Mouse (Mus musculus) limb, embryonic 13.5 days (tissue): Measurements from ENCODE around the gene Olfr543. TPM values are rescaled to one million over a fixed set of nuclear protein-coding genes. Genes with fewer than 3 reads are reported as not detected.

Experiments
- ATAC-seq: fragments of 200-750 bp; cut with Nextera tagmentation; 2 replicates; pipeline ENCODE4 v1.8.0; 2017; ENCODE audit warnings: low read depth, moderate number of reproducible peaks, moderate TSS enrichment; ENCODE audit not compliant: low FRiP score
- H3K27ac ChIP-seq: fragments of 300-500 bp; sonication (generic); 2 replicates; pipeline ENCODE4 v1.5.1; 2015; ENCODE audit warnings: inconsistent platforms, mild to moderate bottlenecking, moderate library complexity
- H3K27me3 ChIP-seq: fragments of 300-500 bp; sonication (generic); 2 replicates; pipeline ENCODE4 v1.6.1; 2015; ENCODE audit warnings: mild to moderate bottlenecking, inconsistent platforms
- H3K36me3 ChIP-seq: fragments of 300-500 bp; sonication (generic); 2 replicates; pipeline ENCODE4 v1.6.1; 2015; ENCODE audit warnings: inconsistent platforms, mild to moderate bottlenecking, moderate library complexity
- H3K4me1 ChIP-seq: fragments of 300-500 bp; sonication (generic); 2 replicates; pipeline ENCODE4 v1.6.1; 2015; ENCODE audit warnings: inconsistent platforms
- H3K4me2 ChIP-seq: fragments of 300-500 bp; sonication (generic); replicated peaks from 2 replicates; pipeline ENCODE4 v1.6.1; 2015; ENCODE audit warnings: inconsistent platforms, mild to moderate bottlenecking, moderate library complexity
- H3K4me3 ChIP-seq: fragments of 300-500 bp; sonication (generic); 2 replicates; pipeline ENCODE4 v1.5.1; 2015; ENCODE audit warnings: moderate library complexity, mild to moderate bottlenecking, inconsistent platforms
- H3K9ac ChIP-seq: fragments of 300-500 bp; sonication (generic); 2 replicates; pipeline ENCODE4 v1.6.1; 2015; ENCODE audit warnings: mild to moderate bottlenecking, inconsistent platforms
- H3K9me3 ChIP-seq: fragments of 300-500 bp; sonication (generic); 2 replicates; pipeline ENCODE4 v1.6.1; 2016; ENCODE audit warnings: inconsistent platforms
- WGBS: fragments of 180-500 bp; shearing (Covaris S2); methylation state at CpG from one replicate; pipeline ENCODE4 v1.1.7; 2015; 5-methylcytosine and 5-hydroxymethylcytosine counted together
- polyA plus RNA-seq: library from polyadenylated mRNA; unstranded; fragments of >200 nt; fragmentation: Nextera tagmentation; extraction: Ambion mirVana; gene quantifications from 2 replicates; pipeline ENCODE4 v1.2.1, GENCODE M21; 2015

Olfr543 gene
- polyA plus RNA-seq = 0.45 TPM in 1 of 2 replicates, not detected in the other

- Histone ChIP-seq H3K9ac (no peak within 1 kb of the TSS), H3K36me3 (no peaks in the 10 kb centered on the region), H3K4me2 (no peak within 1 kb of the TSS), H3K27ac (no peak within 1 kb of the TSS), H3K9me3 (no peaks in the 10 kb centered on the region), H3K4me1 (no peaks in the 10 kb centered on the region), H3K4me3 (no peak within 1 kb of the TSS), H3K27me3 (no peaks in the 10 kb centered on the region)
- no peak for ATAC-seq
- 91% methylated on average over 4 of the region's 4 CpGs for WGBS
Measured at GRCm38 (mm10) chr7:102481579-102481978, at the start of gene Olfr543. TSS of gene Olfr543 (minus strand) at chr7:102481679.

DNA sequence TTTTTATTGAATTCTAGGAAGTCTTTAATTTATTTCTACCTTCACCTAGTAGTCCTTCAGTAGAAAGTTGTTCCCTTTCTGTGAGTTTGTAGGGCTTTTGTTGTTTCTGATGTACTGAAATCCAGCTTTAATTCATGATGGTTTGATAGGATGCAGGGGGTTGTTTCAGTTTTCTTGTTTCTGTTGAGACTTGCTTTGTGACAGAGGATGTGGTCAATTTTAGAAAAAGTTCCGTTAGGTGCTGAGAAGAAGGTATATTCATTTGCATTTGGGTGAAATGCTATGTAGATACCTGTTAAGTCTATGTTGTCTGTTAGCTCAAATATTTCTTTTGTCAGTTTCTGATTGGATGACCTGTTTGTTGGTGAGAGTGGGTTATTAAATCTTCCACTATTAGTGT lies 47.6 kb upstream of the Olfr543 start:
- no peaks in the 10 kb centered on the region for H3K27me3 ChIP-seq
- H3K4me3 ChIP-seq = no peak overlapping the region
- no peak overlapping the region for H3K4me2 ChIP-seq
- no peaks in the 10 kb centered on the region for H3K4me1 ChIP-seq
- no peaks in the 10 kb centered on the region for H3K36me3 ChIP-seq
- no peak overlapping the region for H3K9ac ChIP-seq
- H3K27ac ChIP-seq = no peak overlapping the region
- H3K9me3 ChIP-seq = no peaks in the 10 kb centered on the region
- no peak for ATAC-seq
- WGBS = 81% methylated on average over 1 of the region's 1 CpGs

GRCm38 (mm10) chr7:102517051-102517335 lies 35.5 kb upstream of the Olfr543 start:
- no peaks in the 10 kb centered on the region for H3K36me3 ChIP-seq
- no peak overlapping the region for H3K4me3 ChIP-seq
- ATAC-seq = no peak
- WGBS = 69% methylated on average over 2 of the region's 2 CpGs
- H3K4me2 ChIP-seq = no peak overlapping the region
- peaks cover 10% of the 10 kb centered on the region for H3K4me1 ChIP-seq
- H3K9ac ChIP-seq = no peak overlapping the region
- H3K27ac ChIP-seq = no peak overlapping the region
- peaks cover 31% of the 10 kb centered on the region for H3K27me3 ChIP-seq
- no peaks in the 10 kb centered on the region for H3K9me3 ChIP-seq

- Histone ChIP-seq H3K4me1 (peaks cover 10% of the 10 kb centered on the region), H3K36me3 (no peaks in the 10 kb centered on the region), H3K9me3 (no peaks in the 10 kb centered on the region), H3K27me3 (peaks cover 35% of the 10 kb centered on the region), H3K4me3 (no peak overlapping the region), H3K9ac (no peak overlapping the region), H3K4me2 (no peak overlapping the region), H3K27ac (no peak overlapping the region)
- no peak for ATAC-seq
- 50% methylated on average over 10 of the region's 10 CpGs for WGBS
Measured at GRCm38 (mm10) chr7:102516261-102517050, 35.0 kb upstream of the Olfr543 start.

DNA sequence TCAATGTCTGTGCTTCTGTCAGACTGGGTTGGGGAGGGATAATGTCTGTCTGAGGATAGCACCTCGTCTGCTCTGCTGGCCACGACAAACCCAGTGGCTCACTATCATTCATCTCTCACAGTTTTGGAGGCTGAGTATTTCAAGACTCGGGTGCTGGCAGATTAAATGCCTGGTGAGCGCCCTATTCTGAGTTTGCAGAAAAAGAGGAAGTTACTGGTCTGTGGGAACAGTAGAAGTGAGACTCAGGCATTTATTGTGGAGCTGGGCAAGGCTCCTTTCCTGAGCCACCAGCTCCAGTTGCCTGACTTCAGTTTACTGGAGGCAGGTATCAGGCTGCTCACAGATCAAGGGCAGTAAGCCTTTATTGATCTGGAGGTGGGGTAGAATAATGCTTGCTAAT lies 32.7 kb upstream of the Olfr543 start:
- peaks cover 35% of the 10 kb centered on the region for H3K27me3 ChIP-seq

GRCm38 (mm10) chr7:102512814-102513435 lies 31.4 kb upstream of the Olfr543 start:
- H3K27me3 ChIP-seq = peaks cover 35% of the 10 kb centered on the region
- peak overlapping the region; percentile 87 for H3K4me2 ChIP-seq
- H3K4me3 ChIP-seq = peak overlapping the region; percentile 52
- H3K36me3 ChIP-seq = no peaks in the 10 kb centered on the region
- peak overlapping the region; percentile 71 for H3K9ac ChIP-seq
- peaks cover 10% of the 10 kb centered on the region for H3K4me1 ChIP-seq
- H3K27ac ChIP-seq = no peak overlapping the region
- peak; percentile 92 for ATAC-seq
- 1% methylated on average over 54 of the region's 54 CpGs for WGBS
- H3K9me3 ChIP-seq = no peaks in the 10 kb centered on the region

More for the DNA sequence above, 32.7 kb upstream of the Olfr543 start:
- H3K4me2 ChIP-seq = no peak overlapping the region
- peaks cover 10% of the 10 kb centered on the region for H3K4me1 ChIP-seq
- no peak overlapping the region for H3K27ac ChIP-seq
- H3K4me3 ChIP-seq = no peak overlapping the region
- H3K9ac ChIP-seq = no peak overlapping the region
- no peak for ATAC-seq
- WGBS = 61% methylated on average over 4 of the region's 4 CpGs
- no peaks in the 10 kb centered on the region for H3K36me3 ChIP-seq
- no peaks in the 10 kb centered on the region for H3K9me3 ChIP-seq

DNA sequence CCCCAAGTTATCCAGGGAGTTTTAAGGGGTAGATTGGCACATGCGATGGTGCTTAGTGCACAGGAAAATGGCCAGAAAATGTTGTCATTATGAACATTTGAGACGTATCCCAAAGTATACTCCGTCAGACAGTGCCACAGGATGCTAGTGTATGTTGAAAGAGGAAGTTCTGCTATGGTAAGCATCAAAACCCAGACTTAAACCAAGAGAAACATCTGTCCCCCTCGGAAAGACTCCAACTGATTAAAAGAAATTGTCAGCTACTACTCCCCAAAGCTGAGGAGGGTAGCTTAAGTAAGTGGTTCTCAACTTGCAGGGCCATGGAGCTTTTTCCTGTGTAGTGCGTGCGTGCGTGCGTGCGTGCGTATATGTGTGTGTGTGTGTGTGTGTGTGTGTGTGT lies 30.4 kb upstream of the Olfr543 start:
- no peak overlapping the region for H3K4me3 ChIP-seq
- 89% methylated on average over 10 of the region's 10 CpGs for WGBS
- peaks cover 8% of the 10 kb centered on the region for H3K4me1 ChIP-seq
- no peaks in the 10 kb centered on the region for H3K9me3 ChIP-seq
- no peaks in the 10 kb centered on the region for H3K36me3 ChIP-seq
- peaks cover 35% of the 10 kb centered on the region for H3K27me3 ChIP-seq
- H3K9ac ChIP-seq = no peak overlapping the region
- no peak for ATAC-seq
- no peak overlapping the region for H3K4me2 ChIP-seq
- H3K27ac ChIP-seq = no peak overlapping the region

GRCm38 (mm10) chr7:102509726-102510125 lies 28.2 kb upstream of the Olfr543 start:
- Histone ChIP-seq H3K36me3 (no peaks in the 10 kb centered on the region), H3K27me3 (peaks cover 25% of the 10 kb centered on the region), H3K9me3 (no peaks in the 10 kb centered on the region), H3K4me2 (no peak overlapping the region), H3K27ac (no peak overlapping the region), H3K4me1 (no peaks in the 10 kb centered on the region), H3K4me3 (no peak overlapping the region), H3K9ac (no peak overlapping the region)
- no peak for ATAC-seq
- 56% methylated on average over 7 of the region's 7 CpGs for WGBS

DNA sequence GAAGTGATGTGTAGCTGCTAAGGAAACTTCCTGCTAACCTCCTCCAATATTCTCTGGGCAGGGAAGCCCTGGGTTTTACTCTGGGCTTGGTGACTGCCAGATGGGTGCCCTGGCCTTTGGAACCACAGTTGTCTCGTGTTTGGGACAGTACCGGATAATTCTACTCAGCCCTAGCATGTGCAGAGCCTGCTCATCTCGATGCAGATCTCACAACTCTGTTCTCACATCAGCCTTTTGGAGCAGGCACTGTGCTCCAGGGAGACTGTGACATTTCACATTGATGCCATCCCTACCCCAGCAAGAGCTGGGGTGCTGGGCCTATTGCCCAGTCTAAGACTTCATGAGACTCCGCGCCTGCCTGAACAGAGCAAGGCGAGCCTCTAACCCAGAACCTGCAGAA lies 27.2 kb upstream of the Olfr543 start:
- ATAC-seq = no peak
- H3K4me2 ChIP-seq = no peak overlapping the region
- no peak overlapping the region for H3K9ac ChIP-seq
- H3K9me3 ChIP-seq = no peaks in the 10 kb centered on the region
- 88% methylated on average over 6 of the region's 6 CpGs for WGBS
- H3K27me3 ChIP-seq = peaks cover 14% of the 10 kb centered on the region
- no peaks in the 10 kb centered on the region for H3K4me1 ChIP-seq
- no peak overlapping the region for H3K27ac ChIP-seq
- H3K4me3 ChIP-seq = no peak overlapping the region
- H3K36me3 ChIP-seq = no peaks in the 10 kb centered on the region

- H3K4me1 ChIP-seq = no peaks in the 10 kb centered on the region
- ATAC-seq = no peak
- H3K27ac ChIP-seq = no peak overlapping the region
- no peak overlapping the region for H3K4me3 ChIP-seq
- peaks cover 14% of the 10 kb centered on the region for H3K27me3 ChIP-seq
- no peaks in the 10 kb centered on the region for H3K36me3 ChIP-seq
- no peak overlapping the region for H3K4me2 ChIP-seq
- WGBS = 89% methylated on average over 9 of the region's 9 CpGs
- H3K9me3 ChIP-seq = no peaks in the 10 kb centered on the region
- no peak overlapping the region for H3K9ac ChIP-seq
Measured at GRCm38 (mm10) chr7:102508066-102508465, 26.6 kb upstream of the Olfr543 start.

DNA sequence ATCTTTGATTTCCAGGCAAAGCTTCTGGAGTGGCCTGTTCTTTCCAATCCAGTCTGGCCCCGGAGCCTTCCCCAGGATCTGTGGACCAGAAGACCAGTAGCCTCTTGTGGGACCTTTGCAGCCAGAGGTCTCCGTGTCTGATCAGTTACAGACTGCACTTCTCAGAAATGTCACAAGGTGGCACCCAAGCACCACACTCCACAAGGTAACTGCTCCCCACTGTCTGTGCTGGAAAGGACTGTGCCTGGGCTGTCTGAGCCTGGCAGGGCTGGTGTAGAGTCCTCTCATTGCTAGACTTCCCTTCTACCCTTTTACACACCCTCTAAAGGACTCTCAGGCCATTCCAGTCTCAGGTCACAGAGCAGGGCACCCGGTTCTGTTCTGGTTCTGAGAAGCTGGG lies 25.4 kb upstream of the Olfr543 start:
- 38% methylated on average over 3 of the region's 3 CpGs for WGBS
- no peaks in the 10 kb centered on the region for H3K4me1 ChIP-seq
- ATAC-seq = peak; percentile 64

DNA sequence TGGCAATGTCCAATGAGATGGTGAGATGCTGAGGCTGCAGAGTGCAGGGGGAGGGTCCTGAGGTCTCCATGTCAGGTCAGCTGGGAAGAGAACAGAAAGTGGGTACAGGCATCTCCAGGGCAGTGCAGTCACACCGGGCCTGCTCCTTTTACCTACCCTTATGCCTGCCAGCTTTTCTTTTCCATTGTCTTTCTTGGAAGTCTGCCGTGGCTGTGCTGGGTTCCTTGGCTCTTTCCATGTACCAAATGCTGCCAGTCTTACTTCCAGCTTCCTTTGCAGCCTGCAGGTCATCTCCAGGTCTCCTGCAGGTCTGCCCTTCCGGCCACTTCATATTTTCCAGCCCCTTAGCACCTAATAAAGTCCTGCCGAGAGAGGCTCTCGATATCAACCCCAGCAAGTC lies 20.5 kb upstream of the Olfr543 start:
- no peaks in the 10 kb centered on the region for H3K4me1 ChIP-seq

More for the DNA sequence above, 25.4 kb upstream of the Olfr543 start:
- Histone ChIP-seq H3K4me3 (no peak overlapping the region), H3K27ac (no peak overlapping the region), H3K36me3 (no peaks in the 10 kb centered on the region), H3K9ac (no peak overlapping the region), H3K27me3 (peaks cover 3% of the 10 kb centered on the region), H3K9me3 (no peaks in the 10 kb centered on the region), H3K4me2 (no peak overlapping the region)

GRCm38 (mm10) chr7:102499473-102499872 lies 18.0 kb upstream of the Olfr543 start, which contains the start of gene Olfr545:
TSS of gene Olfr545 (minus strand) at chr7:102499573.
- no peak within 1 kb of the TSS for H3K9ac ChIP-seq
- no peak within 1 kb of the TSS for H3K4me2 ChIP-seq
- no peaks in the 10 kb centered on the region for H3K9me3 ChIP-seq
- no peak for ATAC-seq
- H3K27me3 ChIP-seq = no peaks in the 10 kb centered on the region
- WGBS = 70% methylated on average over 3 of the region's 3 CpGs
- H3K36me3 ChIP-seq = no peaks in the 10 kb centered on the region
- no peaks in the 10 kb centered on the region for H3K4me1 ChIP-seq
- H3K4me3 ChIP-seq = no peak within 1 kb of the TSS
- H3K27ac ChIP-seq = no peak within 1 kb of the TSS

More for the DNA sequence above, 20.5 kb upstream of the Olfr543 start:
- Histone ChIP-seq H3K27ac (no peak overlapping the region), H3K4me2 (no peak overlapping the region), H3K9me3 (no peaks in the 10 kb centered on the region), H3K9ac (no peak overlapping the region), H3K36me3 (no peaks in the 10 kb centered on the region), H3K4me3 (no peak overlapping the region), H3K27me3 (no peaks in the 10 kb centered on the region)
- WGBS = 54% methylated on average over 5 of the region's 5 CpGs
- no peak for ATAC-seq
